Comparison of ENCODE assay signal across 11 mouse cellular contexts in genomic region chr2:164083609-164084341, GRCm38 (mm10). TPM values are rescaled to one million over a fixed set of nuclear protein-coding genes. Genes with fewer than 3 reads are reported as not detected.
A peak's percentile ranks its signal among the peaks of the same experiment; 100 is the strongest.
DNase-seq lines count a peak whose midpoint lies in the region; ATAC-seq and TF ChIP-seq lines count a peak whose summit lies in the region.
"Had no signal": no experiment of that assay in that cellular context is flagged by ENCODE, and none has a peak within 500 bp of the region (broad histone marks: within the 10 kb centered on the region; RNA-seq: fewer than 3 reads in every experiment).

No protein-coding gene starts in this region.

- H3K27ac ChIP-seq in heart, embryonic 10.5 days = no peak overlapping the region
- H3K27ac ChIP-seq in liver, embryonic 12.5 days = peak overlapping the region; percentile 56; the same call in 1 of the 2 replicates
- H3K27ac ChIP-seq in intestine, postnatal 0 days (ENCODE audit: low read depth, low read length) = no peak overlapping the region

- no peak overlapping the region for H3K4me3 ChIP-seq in heart, embryonic 10.5 days
- no peak overlapping the region for H3K4me3 ChIP-seq in liver, embryonic 12.5 days
- no peak overlapping the region for H3K4me3 ChIP-seq in intestine, postnatal 0 days (ENCODE audit: low read depth, low read length)

- no peaks in the 10 kb centered on the region for H3K4me1 ChIP-seq in heart, embryonic 10.5 days
- peaks cover 27% of the 10 kb centered on the region for H3K4me1 ChIP-seq in liver, embryonic 12.5 days
- H3K4me1 ChIP-seq in intestine, postnatal 0 days (replicated peaks; ENCODE audit: control insufficient read depth, insufficient read depth, low read length) = no peaks in the 10 kb centered on the region

- H3K9me3 ChIP-seq in heart, embryonic 10.5 days = no peaks in the 10 kb centered on the region
- H3K9me3 ChIP-seq in liver, embryonic 12.5 days (replicated peaks) = no peaks in the 10 kb centered on the region
- no peaks in the 10 kb centered on the region for H3K9me3 ChIP-seq in intestine, postnatal 0 days (ENCODE audit: control insufficient read depth)

- 91% methylated on average over 19 of the region's 19 CpGs for WGBS in heart, embryonic 10.5 days
- WGBS in liver, embryonic 12.5 days (ENCODE audit: insufficient replicate concordance) = 35% methylated on average over 19 of the region's 19 CpGs
- WGBS in intestine, postnatal 0 days = 84% methylated on average over 19 of the region's 19 CpGs

- no peak overlapping the region for H3K9ac ChIP-seq in liver, embryonic 12.5 days
- no peak overlapping the region for H3K9ac ChIP-seq in intestine, postnatal 0 days (ENCODE audit: low read depth, low read length)

- peak; percentile 59; the same call in 1 of the 2 replicates for ATAC-seq in liver, embryonic 12.5 days
- ATAC-seq in megakaryocyte progenitor cell, adult 5-6 weeks (replicated peaks; ENCODE audit: poor library complexity) = peak; percentile 85
- ATAC-seq in intestine, postnatal 0 days = no peak
- ATAC-seq: forebrain, embryonic 16.5 days had no signal

- intact Hi-C loops in heart, postnatal 10 days (cut with DNase I) = no loop called here

- no peak for TF ChIP-seq CTCF in intestine, postnatal 0 days (IDR thresholded peaks at IDR 0.05; ENCODE audit: low read depth)

- peak overlapping the region; percentile 24 for H3K4me2 ChIP-seq in liver, embryonic 12.5 days
- no peak overlapping the region for H3K4me2 ChIP-seq in intestine, postnatal 0 days (replicated peaks; ENCODE audit: low read depth)

- no peaks in the 10 kb centered on the region for H3K27me3 ChIP-seq in heart, embryonic 10.5 days (ENCODE audit: insufficient read depth, poor library complexity, severe bottlenecking)
- H3K27me3 ChIP-seq in liver, embryonic 12.5 days (replicated peaks) = no peaks in the 10 kb centered on the region
- no peaks in the 10 kb centered on the region for H3K27me3 ChIP-seq in intestine, postnatal 0 days (replicated peaks; ENCODE audit: control insufficient read depth, insufficient read depth, low read length)

- peak; percentile 30 to 33 for DNase-seq in heart, postnatal 10 days
- no peak for DNase-seq in heart, embryonic 10.5 days (ENCODE audit: low spot score)
- DNase-seq in thymus, postnatal 14 days = peak; percentile 82
- no peak for DNase-seq in cerebellum, postnatal 10 days
- DNase-seq in adrenal gland, adult 8-10 months = no peak
- DNase-seq: cerebellum, adult 11 months had no signal

- H3K36me3 ChIP-seq in heart, embryonic 10.5 days = peaks cover 85% of the 10 kb centered on the region
- peaks cover 85% of the 10 kb centered on the region for H3K36me3 ChIP-seq in liver, embryonic 12.5 days
- peaks cover 61% of the 10 kb centered on the region for H3K36me3 ChIP-seq in intestine, postnatal 0 days (ENCODE audit: control insufficient read depth, insufficient read depth)

RNA-seq across cellular contexts. Expression of gene Tomm34, which starts 12.8 kb away (rescaled TPM):
- 10 to 100 TPM; 22.8 to 25.9 TPM for total RNA-seq in heart, postnatal 10 days (2021)
- 58.7 and 65.0 TPM in 2 replicates for polyA plus RNA-seq in heart, embryonic 10.5 days (2016; fragmentation: Nextera tagmentation; extraction: Ambion mirVana)
- polyA plus RNA-seq in liver, embryonic 12.5 days (2016; fragmentation: Nextera tagmentation; extraction: Ambion mirVana) = 32.4 TPM in 2 replicates
- total RNA-seq in megakaryocyte progenitor cell, adult 5-6 weeks (2015) = 48.0 and 55.0 TPM in 2 replicates
- total RNA-seq in megakaryocyte progenitor cell, adult 5-6 weeks (2017) = 44.5 and 44.8 TPM in 2 replicates
- 25.0 and 27.8 TPM in 2 replicates for polyA plus RNA-seq in intestine, postnatal 0 days (2015; fragmentation: Nextera tagmentation; extraction: Ambion mirVana)
- total RNA-seq in adrenal gland, adult 8-10 months (2022) = 10 to 100 TPM; 44.9 to 54.8 (median 45.7) TPM

RNA-seq across cellular contexts. Expression of gene Stk4, which starts 13.7 kb away (rescaled TPM):
- 10 to 100 TPM; 20.9 to 21.4 TPM for total RNA-seq in heart, postnatal 10 days (2021)
- polyA plus RNA-seq in heart, embryonic 10.5 days (2016; fragmentation: Nextera tagmentation; extraction: Ambion mirVana) = 20.5 and 23.6 TPM in 2 replicates
- polyA plus RNA-seq in liver, embryonic 12.5 days (2016; fragmentation: Nextera tagmentation; extraction: Ambion mirVana) = 20.7 and 21.0 TPM in 2 replicates
- 152 and 189 TPM in 2 replicates for total RNA-seq in megakaryocyte progenitor cell, adult 5-6 weeks (2015)
- 115 and 156 TPM in 2 replicates for total RNA-seq in megakaryocyte progenitor cell, adult 5-6 weeks (2017)
- 12.1 and 12.2 TPM in 2 replicates for polyA plus RNA-seq in intestine, postnatal 0 days (2015; fragmentation: Nextera tagmentation; extraction: Ambion mirVana)
- total RNA-seq in adrenal gland, adult 8-10 months (2022) = 10 to 100 TPM; 27.4 to 38.9 (median 36.4) TPM

RNA-seq across cellular contexts. Expression of gene Pabpc1l, which starts 58.5 kb away (rescaled TPM):
- under 1 TPM; 0.77 to 0.91 TPM for total RNA-seq in heart, postnatal 10 days (2021)
- polyA plus RNA-seq in heart, embryonic 10.5 days (2016; fragmentation: Nextera tagmentation; extraction: Ambion mirVana) = 0.63 and 1.1 TPM in 2 replicates
- polyA plus RNA-seq in liver, embryonic 12.5 days (2016; fragmentation: Nextera tagmentation; extraction: Ambion mirVana) = 0.17 and 0.31 TPM in 2 replicates
- 1.0 and 2.2 TPM in 2 replicates for total RNA-seq in megakaryocyte progenitor cell, adult 5-6 weeks (2015)
- total RNA-seq in megakaryocyte progenitor cell, adult 5-6 weeks (2017) = 0.61 and 0.83 TPM in 2 replicates
- 0.88 and 0.94 TPM in 2 replicates for polyA plus RNA-seq in intestine, postnatal 0 days (2015; fragmentation: Nextera tagmentation; extraction: Ambion mirVana)
- 1 to 10 TPM in 3 of 4 experiments, under 1 TPM in 1; 0.56 to 2.2 (median 1.3) TPM for total RNA-seq in adrenal gland, adult 8-10 months (2022)
- total RNA-seq: ES-E14 had no signal

Comparison
In these comparisons a context has a peak if more than half of its experiments do, and no peak if none do; other contexts are left out.
1. DNase-seq: peak in heart, postnatal 10 days (2 of 2) and thymus, postnatal 14 days (single experiment); none in heart, embryonic 10.5 days (single experiment), cerebellum, postnatal 10 days (0 of 2) and adrenal gland, adult 8-10 months (single experiment).